Mouse (Mus musculus) 3134 (cell line): ENCODE measurements at regions not wholly inside any gene's neighbourhood (a gene's known extent, or its start where the extent isn't known, plus 50 kb on each side); places are given as distances from the start of the nearest gene placed in this dataset.
"Not testable (repeated sequence)": the region's sequence is repeated elsewhere in the genome, so short reads cannot be mapped to it uniquely, and the experiment has no call there.

Experiments
- DNase-seq: peaks from one replicate; pipeline ENCODE4 v3.0.0-alpha.2; 2011; ENCODE audit warnings: low spot score; ENCODE audit not compliant: insufficient read length; ENCODE audit errors: extremely low read depth

DNA sequence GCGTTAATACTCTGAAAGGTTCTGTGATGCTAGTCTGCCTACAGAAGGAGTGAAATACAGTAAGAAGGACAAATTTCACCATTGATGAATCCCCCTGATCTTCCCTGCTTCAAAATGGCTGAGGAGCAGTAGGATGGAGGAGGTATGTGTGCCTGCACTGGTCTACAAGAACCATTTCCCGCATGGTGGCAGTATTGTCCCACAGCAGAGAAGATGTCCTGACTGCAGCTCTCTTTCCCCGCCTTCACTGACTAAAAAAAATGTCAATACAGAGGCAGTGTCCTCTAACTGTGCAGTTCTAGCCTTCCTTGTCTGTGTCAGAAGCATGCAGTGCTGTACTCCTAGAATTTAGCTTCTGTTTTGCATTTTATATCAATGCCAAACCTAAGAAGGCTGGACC, 174.6 kb upstream of the Olfr1324 start:
- not testable (repeated sequence) for DNase-seq

DNA sequence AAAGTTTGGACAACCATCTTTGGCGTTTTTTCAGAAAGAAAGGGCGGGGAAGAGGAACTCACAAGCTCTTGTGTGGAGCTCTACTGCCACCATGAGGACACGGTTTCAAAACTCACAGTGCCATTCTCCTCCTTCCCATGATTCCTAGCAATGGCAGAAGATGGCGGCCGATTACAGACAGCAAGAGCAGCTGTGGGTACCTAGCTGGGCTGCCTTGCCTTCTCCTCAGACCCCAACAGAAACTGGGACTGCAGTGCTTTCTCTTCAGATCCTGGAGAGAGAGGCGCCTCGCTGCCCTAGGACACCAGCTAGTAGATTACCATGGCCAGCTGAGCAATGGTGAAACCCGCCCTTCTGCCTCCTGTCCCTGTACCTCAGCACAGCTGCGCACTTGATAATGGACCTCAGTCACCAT, 174.2 kb upstream of the Olfr1324 start:
- not testable (repeated sequence) for DNase-seq

DNA sequence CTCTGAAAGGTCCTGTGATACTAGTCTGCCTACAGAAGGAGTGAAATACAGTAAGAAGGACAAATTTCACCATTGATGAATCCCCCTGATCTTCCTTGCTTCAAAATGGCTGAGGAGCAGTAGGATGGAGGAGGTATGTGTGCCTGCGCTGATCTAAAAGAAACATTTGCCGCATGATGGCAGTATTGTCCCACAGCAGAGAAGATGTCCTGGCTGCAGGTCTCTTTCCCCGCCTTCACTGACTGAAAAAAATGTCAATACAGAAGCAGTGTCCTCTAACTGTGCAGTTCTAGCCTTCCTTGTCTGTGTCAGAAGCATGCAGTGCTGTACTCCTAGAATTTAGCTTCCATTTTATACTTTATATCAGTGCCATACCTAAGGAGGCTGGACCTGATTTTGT, 172.0 kb upstream of the Olfr1324 start:
- DNase-seq: not testable (repeated sequence)

DNA sequence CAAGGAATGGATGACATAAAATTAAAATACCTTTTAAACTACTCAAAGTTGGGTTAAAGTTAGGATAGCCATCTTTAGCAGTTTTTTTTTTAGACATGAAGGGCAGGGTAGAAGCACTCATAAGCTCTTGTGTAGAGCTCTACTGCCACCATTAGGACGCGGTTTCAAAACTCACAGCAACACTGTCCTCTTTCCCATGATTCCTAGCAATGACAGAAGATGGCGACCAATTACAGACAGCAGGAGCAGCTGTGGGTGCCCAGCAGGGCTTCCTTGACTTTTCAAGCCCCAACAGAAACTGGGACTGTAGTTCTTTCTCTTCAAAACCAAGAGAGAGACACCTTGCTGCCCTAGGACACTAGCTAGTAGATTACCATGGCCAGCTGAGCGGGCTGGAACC, 171.5 kb upstream of the Olfr1324 start:
- DNase-seq: no peak

DNA sequence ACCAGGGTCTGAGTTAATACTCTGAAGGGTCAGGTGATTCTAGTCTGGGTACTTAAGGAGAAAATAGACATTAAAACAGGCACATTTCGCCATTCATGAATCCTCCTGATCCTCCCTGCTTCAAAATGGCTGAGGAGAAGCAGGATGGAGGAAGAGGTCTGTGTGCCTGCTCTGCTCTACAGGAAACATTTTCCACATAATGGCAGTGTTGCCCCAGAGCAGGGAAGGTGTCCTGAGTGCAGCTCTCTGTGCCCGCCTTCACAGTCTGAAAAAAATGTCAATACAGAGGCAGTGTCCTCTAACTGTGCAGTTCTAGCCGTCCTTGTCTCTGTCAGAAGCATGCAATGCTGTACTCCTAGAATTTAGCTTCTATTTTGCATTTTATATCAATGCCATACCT, 169.3 kb upstream of the Olfr1324 start:
- DNase-seq: not testable (repeated sequence)

DNA sequence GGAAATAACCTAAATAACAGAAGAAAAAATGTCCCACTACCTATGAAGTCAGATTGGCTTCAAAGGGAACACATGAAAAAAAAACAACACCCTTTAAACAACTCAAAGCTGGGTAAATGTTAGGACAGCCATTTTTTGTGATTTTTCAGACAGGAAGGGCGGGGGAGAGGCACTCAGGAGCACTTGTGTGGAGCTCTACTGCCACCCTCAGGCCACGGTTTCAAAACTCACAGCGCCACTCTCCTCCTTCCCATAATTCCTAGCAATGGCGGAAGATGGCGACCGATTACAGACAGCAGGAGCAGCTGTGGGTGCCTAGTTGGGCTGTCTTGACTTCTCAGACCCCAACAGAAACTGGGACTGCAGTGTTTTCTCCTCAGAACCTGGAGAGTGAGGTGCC, 168.8 kb upstream of the Olfr1324 start:
- no peak for DNase-seq

DNA sequence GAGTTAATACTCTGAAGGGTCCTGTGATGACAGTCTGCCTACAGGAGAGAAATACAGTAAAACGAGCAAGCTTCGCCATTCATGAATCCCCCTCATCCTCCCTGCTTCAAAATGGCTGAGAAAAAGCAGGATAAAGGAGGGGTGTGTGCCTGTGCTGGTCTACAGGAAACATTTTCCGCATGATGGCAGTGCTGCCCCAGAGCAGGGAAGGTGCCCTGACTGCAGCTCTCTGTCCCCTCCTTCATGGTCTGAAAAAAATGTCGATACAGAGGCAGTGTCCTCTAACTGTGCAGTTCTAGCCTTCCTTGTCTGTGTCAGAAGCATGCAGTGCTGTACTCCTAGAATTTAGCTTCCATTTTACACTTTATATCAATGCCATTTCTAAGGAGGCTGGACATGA, 166.7 kb upstream of the Olfr1324 start:
- not testable (repeated sequence) for DNase-seq

DNA sequence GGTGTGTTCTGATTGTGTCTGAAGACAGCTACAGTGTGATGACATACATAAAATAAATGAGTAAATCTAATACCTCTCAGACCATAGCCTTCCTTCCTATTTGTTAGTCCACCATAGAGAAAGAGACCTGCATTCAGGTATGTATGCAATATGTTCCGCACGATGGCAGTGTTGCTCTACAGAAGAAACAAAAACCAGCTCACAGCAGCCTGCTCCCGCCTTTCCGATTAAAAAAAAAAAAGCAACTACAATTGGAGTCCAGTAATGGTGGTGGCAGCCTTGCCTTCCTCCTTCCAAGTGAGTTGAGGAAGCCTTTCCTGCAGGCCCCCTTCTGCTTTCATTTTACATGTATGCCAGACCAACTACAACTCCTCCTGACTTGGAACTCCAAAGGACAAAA, 163.2 kb upstream of the Olfr1324 start:
- no peak for DNase-seq

DNA sequence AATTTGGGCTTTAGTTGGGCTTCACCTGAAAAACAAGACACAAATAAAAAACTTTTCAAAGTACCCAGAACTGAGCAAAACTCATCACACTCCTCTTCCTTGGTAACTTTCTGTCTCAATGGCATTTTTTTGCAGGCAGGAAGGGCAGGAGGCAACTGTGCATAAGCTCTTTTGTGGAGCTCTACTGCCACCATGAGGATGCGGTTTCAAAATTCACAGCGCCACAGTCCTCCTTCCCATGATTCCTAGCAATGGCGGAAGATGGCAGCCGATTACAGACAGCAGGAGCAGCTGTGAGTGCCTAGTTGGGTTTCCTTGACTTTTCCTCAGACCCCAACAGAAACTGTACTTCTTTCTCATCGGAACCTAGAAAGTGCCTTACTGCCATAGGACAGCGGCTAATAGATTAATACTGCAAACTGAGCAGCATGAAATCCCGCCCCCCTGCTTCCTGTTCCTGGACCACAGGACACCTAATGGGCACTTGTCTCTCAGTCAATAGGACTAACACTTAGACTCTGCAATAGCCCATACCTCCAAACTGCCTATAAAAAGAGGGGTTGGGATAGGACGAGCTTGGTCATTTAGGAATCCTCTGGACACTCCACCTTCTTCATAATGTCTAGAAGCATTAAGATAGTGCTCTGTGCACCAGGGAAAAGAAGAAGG, 162.5 kb upstream of the Olfr1324 start:
- DNase-seq: no peak

DNA sequence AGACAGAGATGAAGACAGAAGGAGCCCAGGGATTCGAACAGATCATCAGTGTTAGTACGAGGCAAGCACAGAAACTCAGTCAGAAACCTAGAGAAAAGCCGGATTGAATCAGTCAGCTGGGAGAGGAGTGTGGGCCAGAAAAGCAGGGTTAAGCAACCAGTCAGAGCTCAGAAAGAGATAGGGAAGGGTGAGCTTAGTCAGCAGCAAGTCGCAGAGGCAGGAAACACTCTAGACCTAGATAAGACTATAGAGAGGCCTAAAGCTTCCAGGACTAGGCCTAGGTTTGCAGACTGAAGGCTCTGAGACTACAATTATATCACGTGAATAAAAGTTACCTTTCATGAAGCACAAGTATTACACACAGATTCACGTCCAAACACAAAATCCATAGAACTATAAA, 160.6 kb upstream of the Olfr1324 start:
- DNase-seq: no peak

DNA sequence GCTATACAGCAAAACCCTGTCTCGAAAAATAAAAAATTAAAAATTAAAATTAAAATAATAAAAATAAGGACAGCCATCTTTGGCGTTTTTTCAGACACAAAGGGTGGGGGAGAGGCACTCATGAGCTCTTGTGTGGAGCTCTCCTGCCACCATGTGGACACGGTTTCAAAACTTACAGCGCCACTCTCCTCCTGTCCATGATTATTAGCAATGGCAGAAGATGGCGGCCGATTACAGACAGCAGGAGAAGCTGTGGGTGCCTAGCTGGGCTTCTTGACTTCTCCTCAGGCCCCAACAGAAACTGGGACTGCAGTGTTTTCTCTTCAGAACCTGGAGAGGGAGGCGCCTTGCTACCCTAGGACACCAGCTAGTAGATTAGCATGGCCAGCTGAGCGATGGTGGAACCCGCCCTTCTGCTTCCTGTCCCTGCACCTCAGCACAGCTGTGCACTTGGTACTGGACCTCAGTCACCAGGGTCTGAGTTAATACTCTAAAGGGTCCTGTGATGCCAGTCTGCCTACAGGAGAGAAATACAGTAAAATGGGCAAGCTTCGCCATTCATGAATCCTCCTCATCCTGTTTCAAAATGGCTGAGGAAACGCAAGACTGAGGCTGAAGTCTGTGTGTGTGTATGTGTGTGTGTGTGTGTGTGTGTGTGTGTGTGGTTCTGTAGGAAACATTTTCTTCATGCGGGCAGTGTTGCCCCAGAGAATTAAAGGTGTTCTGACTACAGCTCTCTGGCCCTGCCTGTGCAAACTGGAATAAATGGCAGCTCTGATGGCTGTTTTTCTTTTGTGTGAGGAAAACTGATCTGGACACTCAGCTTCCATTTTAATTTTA, 155.7 kb upstream of the Olfr1324 start:
- no peak for DNase-seq

DNA sequence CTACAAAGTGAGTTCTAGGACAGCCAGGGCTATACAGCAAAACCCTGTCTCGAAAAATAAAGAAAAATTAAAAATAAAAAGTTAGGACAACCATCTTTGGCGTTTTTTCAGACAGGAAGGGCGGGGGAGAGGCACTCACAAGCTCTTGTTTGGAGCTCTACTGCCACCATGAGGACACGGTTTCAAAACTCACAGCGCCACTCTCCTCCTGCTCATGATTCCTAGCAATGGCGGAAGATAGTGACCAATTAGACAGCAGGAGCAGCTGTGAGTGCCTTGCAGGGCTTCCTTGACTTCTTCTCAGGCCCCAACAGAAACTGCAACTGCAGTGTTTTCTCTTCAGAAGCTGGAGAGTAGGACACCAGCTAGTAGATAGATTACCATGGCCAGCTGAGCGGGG, 151.9 kb upstream of the Olfr1324 start:
- DNase-seq: no peak

DNA sequence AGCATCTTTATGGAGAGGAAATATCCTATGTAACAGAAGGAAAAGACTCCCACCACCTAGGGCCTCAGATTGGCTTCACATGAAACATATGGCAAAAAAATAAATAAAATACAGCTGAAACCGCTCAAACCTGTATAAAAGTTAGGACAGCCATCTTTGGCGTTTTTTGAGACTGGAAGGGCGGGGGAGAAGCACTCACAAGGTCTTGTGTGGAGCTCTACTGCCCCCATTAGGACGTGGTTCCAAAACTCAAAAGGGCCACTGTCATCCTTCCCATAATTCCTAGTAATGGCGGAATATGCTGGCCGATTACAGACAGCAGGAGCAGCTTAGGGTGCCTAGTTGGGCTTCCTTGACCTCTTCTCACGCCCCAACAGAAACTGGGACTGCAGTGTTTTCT, 148.5 kb upstream of the Olfr1324 start:
- no peak for DNase-seq

DNA sequence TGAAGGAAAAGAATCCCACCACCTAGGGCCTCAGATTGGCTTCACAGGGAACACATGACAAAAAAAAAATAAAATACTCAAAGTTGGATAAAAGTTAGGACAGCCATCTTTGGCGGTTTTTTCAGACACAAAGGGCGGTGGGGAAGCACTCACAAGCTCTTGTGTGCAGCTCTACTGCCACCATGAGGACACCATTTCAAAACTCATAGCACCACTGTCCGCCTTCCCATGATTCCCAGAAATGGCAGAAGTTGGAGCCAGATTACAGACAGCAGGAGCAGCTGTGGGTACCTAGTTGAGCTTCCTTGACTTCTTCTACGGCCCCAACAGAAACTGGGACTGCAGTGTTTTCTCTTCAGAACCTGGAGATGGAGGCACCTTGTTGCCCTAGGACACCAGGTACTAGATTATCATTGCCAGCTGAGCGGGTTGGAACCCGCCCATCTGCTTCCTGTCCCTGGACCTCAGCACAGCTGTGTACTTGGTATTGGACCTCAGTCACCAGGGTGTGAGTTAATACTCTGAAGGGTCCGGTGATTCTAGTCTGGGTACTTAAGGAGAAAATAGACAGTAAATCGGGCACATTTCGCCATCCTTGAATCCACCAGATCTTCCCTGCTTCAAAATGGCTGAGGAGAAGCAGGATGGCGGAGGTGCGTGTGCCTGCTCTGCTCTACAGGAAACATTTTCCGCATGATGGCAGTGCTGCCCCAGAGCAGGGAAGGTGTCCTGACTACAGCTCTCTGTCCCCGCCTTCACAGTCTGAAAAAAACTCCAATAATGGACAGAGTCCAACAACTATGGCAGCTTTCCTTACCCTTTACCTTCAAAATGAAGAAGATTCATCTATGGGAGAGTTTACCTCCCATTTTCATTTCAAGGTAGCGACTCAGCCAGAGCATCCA, 144.1 kb upstream of the Olfr1324 start:
- not testable (repeated sequence) for DNase-seq

DNA sequence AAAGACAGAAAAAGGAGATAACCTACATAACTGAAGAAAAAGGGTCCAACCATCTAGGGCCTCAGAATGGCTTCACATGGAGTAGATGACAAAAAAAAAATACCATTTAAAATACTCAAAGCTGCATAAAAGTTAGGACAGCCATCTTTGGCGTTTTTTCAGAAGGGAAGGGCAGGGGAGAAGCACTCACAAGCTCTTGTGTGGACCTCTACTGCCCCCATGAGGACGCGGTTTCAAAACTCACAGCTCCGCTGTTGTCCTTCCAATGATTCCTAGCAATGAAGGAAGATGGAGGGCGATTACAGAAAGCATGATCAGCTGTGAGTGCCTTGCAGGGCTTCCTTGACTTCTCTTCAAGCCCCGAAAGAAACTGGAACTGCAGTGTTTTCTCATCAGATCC, 140.8 kb upstream of the Olfr1324 start:
- no peak for DNase-seq

DNA sequence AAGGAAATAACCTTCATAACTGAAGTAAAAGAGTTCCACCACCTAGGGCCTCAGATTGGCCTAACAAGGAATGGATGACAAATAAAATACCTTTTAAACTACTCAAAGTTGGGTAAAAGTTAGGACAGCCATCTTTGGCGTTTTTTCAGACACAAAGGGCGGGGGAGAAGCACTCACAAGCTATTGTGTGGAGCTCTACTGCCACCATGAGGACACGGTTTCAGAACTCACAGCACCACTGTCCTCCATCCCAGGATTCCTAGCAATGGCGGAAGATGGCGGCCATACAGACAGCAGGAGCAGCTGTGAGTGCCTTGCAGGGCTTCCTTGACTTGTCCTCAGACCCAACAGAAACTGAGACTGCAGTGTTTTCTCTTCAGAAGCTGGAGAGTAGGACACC, 138.0 kb upstream of the Olfr1324 start:
- DNase-seq: no peak

DNA sequence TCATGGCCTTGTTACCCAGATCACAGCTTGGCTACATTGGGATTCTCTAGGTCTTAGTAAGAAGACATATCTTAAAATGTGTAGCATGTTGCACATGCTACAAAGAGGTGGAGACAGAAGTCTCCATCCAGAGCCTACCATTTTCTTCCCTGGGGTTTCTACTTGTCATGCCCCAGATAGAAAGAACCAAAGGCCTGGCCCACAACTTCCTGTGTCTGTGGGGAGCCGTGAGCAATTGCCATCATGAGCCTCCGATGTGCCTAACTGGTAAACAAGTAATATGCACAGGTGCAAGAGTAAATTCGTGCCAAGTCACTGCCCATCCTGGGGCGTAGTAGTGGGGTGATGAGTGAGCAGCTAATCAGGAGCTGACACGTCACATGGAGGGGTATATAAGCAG, 136.7 kb upstream of the Olfr1324 start:
- not testable (repeated sequence) for DNase-seq

DNA sequence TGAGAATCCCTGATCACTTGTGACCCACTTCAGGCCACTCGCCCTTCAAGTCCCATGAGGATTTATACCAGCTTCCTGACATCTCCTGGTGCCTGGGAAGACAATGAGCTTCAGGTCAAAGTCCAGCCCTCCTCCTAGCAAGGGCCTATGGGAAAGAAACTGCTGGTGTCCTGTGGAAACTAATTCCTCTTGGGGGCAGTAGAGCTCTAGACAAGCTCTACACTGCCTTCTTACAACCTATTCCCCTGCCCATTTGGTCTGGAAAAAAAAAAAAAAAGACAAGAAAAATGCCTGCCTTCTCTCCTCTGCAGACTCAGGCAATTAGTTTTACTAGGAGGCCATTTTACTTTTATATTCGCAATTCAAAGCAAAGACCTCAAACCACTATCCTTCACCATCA, 132.6 kb upstream of the Olfr1324 start:
- no peak for DNase-seq

DNA sequence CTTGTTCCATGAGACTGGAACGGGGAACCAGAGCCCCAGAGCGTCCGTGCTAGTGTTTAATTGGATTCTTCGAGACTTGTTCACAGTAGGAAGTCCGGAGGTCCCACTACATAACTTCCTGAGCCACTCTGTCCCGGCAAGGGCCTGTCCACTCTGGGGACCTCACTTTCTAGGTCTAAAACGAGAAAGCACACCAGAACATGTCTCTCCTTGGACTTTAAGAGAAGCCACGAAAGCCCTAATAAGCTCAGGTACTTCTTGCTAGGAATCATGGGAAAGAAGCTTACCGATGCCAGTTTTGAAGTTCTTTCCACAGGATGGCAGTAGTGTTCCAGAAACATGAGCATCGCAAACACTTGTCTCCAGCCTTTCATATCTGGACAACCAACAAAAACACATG, 122.0 kb upstream of the Olfr1324 start:
- no peak for DNase-seq

DNA sequence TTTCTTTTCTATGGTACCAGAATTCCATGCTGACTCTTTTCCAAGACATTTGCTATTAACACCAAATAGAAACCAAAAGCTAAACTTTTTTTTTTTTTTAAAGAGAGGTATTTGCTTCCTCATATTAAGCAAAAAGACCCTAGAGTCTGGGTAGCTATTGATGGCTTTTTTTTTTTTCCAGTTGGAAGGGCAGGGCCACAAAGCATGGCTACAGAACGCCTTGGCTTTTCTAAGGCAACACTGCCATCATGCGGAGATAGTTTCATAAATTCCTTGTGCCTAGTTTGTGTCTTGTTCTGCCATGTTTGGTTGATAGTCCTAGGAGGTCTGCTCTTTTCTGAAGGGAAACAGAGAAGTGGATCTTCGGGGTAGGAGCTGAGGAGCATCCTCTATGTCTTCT, 121.4 kb upstream of the Olfr1324 start:
- DNase-seq: no peak

DNA sequence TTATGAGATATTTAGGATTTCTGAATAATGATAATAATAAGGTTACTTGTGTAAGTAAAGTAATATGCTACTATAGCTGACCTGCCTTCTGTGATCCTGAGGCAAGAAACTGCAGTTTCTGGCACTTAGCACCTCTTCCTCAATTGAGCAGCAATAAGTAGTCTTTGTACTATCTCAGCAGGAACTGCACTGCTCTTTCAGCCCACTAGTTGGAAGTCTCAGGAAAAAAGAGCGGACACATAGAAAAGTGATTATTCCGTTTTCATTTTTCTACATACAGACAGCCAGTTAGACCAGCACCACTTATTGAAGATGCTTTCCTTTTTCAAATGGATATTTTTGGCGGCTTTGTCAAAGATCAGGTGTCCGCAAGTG, 109.5 kb upstream of the Olfr1324 start:
- not testable (repeated sequence) for DNase-seq
